ENCODE assay signal across 8 mouse cellular contexts in the genomic region with DNA sequence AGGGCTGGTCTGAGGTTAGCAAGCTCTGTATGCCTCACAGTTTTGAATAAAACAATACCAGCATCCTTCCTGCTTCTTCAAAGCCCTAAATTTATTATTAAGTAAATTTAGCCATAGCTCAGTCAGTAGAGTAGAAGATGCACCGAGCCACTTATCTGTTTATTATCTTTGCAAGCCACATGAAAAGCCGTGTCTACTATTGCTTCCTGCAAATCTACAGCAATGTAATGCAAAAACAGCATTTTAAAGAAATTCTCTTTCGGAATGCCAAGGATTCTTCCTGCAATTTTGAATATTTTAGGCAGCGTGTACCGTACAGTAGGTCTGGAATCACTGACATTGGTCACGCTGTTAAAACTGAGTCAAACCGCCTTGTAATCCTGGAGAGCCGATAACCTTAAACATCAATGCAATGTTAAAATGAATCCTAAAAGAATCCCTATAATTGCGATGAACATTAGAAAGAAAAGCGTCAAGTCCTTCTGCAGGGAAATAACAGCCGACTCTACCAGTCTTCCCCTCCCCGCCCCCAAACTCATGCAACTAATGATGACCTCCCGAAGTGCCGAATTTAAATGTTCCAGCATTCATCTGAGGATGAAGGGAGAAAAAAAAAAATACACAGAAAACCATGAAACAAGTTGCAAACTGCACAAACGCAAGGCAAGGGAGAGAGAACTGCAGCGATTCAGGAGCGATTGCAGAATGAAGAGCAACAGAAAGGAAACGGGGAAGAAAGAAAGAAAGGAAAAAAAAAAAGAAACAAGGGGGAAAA. TPM values are rescaled to one million over a fixed set of nuclear protein-coding genes. Genes with fewer than 3 reads are reported as not detected.
A peak's percentile ranks its signal among the peaks of the same experiment; 100 is the strongest.
DNase-seq lines count a peak whose midpoint lies in the region; ATAC-seq and TF ChIP-seq lines count a peak whose summit lies in the region.

No protein-coding gene starts in this region.

- H3K4me1 ChIP-seq in E14TG2a.4 (replicated peaks; ENCODE audit: low read depth, low read length): peaks cover 12% of the 10 kb centered on the region; the same call in 1 of the 2 replicates
- H3K4me1 ChIP-seq in embryonic facial prominence, embryonic 15.5 days: peaks cover 18% of the 10 kb centered on the region
- 0 out of 2 replicates have a peak, but pooled peaks cover 3% of the 10 kb centered on the region for H3K4me1 ChIP-seq in limb, embryonic 14.5 days (ENCODE audit: control insufficient read depth, insufficient read depth, low read length)

- no peak for ATAC-seq in embryonic facial prominence, embryonic 15.5 days (ENCODE audit: insufficient number of reproducible peaks, low FRiP score, low TSS enrichment, low read depth)
- no peak for ATAC-seq in limb, embryonic 14.5 days (ENCODE audit: low FRiP score, low read depth)

- TF ChIP-seq CTCF in gastrocnemius, adult 2 months (IDR thresholded peaks at IDR 0.05): no peak
- no peak for TF ChIP-seq CTCF in E14TG2a.4 (conservative IDR thresholded peaks at IDR 0.05; ENCODE audit: low read length)

- no peaks in the 10 kb centered on the region for H3K36me3 ChIP-seq in E14TG2a.4 (ENCODE audit: insufficient read depth, low read length)
- no peaks in the 10 kb centered on the region for H3K36me3 ChIP-seq in embryonic facial prominence, embryonic 15.5 days
- H3K36me3 ChIP-seq in limb, embryonic 14.5 days (ENCODE audit: control insufficient read depth, insufficient read depth, low read length): no peaks in the 10 kb centered on the region

- 0 out of 2 replicates have a peak overlapping the region, but pooled peaks have one; percentile 54 for H3K9ac ChIP-seq in embryonic facial prominence, embryonic 15.5 days
- peak overlapping the region; percentile 78 for H3K9ac ChIP-seq in limb, embryonic 14.5 days (ENCODE audit: low read depth, low read length, severe bottlenecking)

- H3K27ac ChIP-seq in gastrocnemius, adult 2 months: no peak overlapping the region
- peak overlapping the region; percentile 88; the same call in 1 of the 2 replicates for H3K27ac ChIP-seq in embryonic facial prominence, embryonic 15.5 days (replicated peaks)
- no peak overlapping the region for H3K27ac ChIP-seq in limb, embryonic 14.5 days (replicated peaks; ENCODE audit: low read depth, low read length)

- no peak for TF ChIP-seq POLR2A in limb, embryonic 14.5 days (IDR thresholded peaks at IDR 0.05; ENCODE audit: borderline replicate concordance, extremely low read depth, insufficient read depth, insufficient read length)

- intact Hi-C loops in gastrocnemius, adult 2 months (cut with DNase I): no loop called here

- DNase-seq in gastrocnemius, adult 2 months: no peak
- DNase-seq in gastrocnemius, postnatal 25 days: no peak
- no peak for DNase-seq in limb, embryonic 14.5 days (ENCODE audit: low spot score)
- DNase-seq in adrenal gland, adult 18-20 months (ENCODE audit: low spot score in 2 of 2): no peak
- no peak for DNase-seq in adrenal gland, postnatal 4 days (ENCODE audit: low spot score in 2 of 2)
- no peak for DNase-seq in right cerebral cortex, postnatal 25 days

- H3K9me3 ChIP-seq in E14TG2a.4 (ENCODE audit: low read length): no peaks in the 10 kb centered on the region
- H3K9me3 ChIP-seq in embryonic facial prominence, embryonic 15.5 days (replicated peaks): no peaks in the 10 kb centered on the region
- no peaks in the 10 kb centered on the region for H3K9me3 ChIP-seq in limb, embryonic 14.5 days (ENCODE audit: control insufficient read depth, low read length)

- peak overlapping the region; percentile 91 for H3K4me2 ChIP-seq in embryonic facial prominence, embryonic 15.5 days (replicated peaks)
- H3K4me2 ChIP-seq in limb, embryonic 14.5 days (replicated peaks; ENCODE audit: low read depth, low read length, severe bottlenecking): peak overlapping the region; percentile 78

- H3K27me3 ChIP-seq in E14TG2a.4 (ENCODE audit: insufficient read depth, low read length): peaks cover 51% of the 10 kb centered on the region
- peaks cover 9% of the 10 kb centered on the region for H3K27me3 ChIP-seq in embryonic facial prominence, embryonic 15.5 days
- 0 out of 2 replicates have a peak, but pooled peaks cover 4% of the 10 kb centered on the region for H3K27me3 ChIP-seq in limb, embryonic 14.5 days (ENCODE audit: control insufficient read depth, insufficient read depth, low read length)

- H3K4me3 ChIP-seq in gastrocnemius, adult 2 months: peak overlapping the region; percentile 68
- H3K4me3 ChIP-seq in E14TG2a.4 (replicated peaks; ENCODE audit: low read length): peak overlapping the region; percentile 83
- H3K4me3 ChIP-seq in embryonic facial prominence, embryonic 15.5 days (replicated peaks): peak overlapping the region; percentile 61
- peak overlapping the region; percentile 69 for H3K4me3 ChIP-seq in limb, embryonic 14.5 days (replicated peaks; ENCODE audit: low read length)

- 4% methylated on average over 18 of the region's 18 CpGs for WGBS in embryonic facial prominence, embryonic 15.5 days
- WGBS in limb, embryonic 14.5 days: 9% methylated on average over 18 of the region's 18 CpGs

RNA-seq across cellular contexts. Expression of a gene that starts 0.6 kb away (rescaled TPM):
- total RNA-seq in gastrocnemius, adult 2 months (2021): under 1 TPM; 0.42 to 0.43 TPM
- total RNA-seq in gastrocnemius, postnatal 25 days (2021): under 1 TPM; 0.29 to 0.49 TPM
- polyA plus RNA-seq in embryonic facial prominence, embryonic 15.5 days (2015; fragmentation: Nextera tagmentation; extraction: Ambion mirVana): 5.5 and 7.6 TPM in 2 replicates
- polyA plus RNA-seq in limb, embryonic 14.5 days (2012; rRNA removed): 3.7 and 4.5 TPM in 2 replicates
- polyA plus RNA-seq in limb, embryonic 14.5 days (2014; fragmentation: Nextera tagmentation; extraction: Ambion mirVana): 5.6 and 8.4 TPM in 2 replicates
- 1 to 10 TPM in 1 of 2 experiments, under 1 TPM in 1; 0.36 to 1.1 TPM for total RNA-seq in adrenal gland, adult 18-20 months (2021)
- 1 to 10 TPM; 2.3 to 3.5 TPM for total RNA-seq in adrenal gland, postnatal 4 days (2021)
